Mouse (Mus musculus) G1E-ER4 (cell line): ENCODE data around the gene Hinfp. TPM values are rescaled to one million over a fixed set of nuclear protein-coding genes. Genes with fewer than 3 reads are reported as not detected.

Experiments used
- GATA1 ChIP-seq: IDR thresholded peaks from one replicate; pipeline ENCODE4 v1.8.0; 2012; ENCODE audit warnings: low read length, inconsistent platforms
- polyA plus RNA-seq: library from polyadenylated mRNA; stranded (reverse); fragments of >175 nt; gene quantifications from 2 replicates; pipeline ENCODE4 v1.2.3, GENCODE M21; 2012

Gene Hinfp
- 3.5 and 8.9 TPM in 2 replicates for polyA plus RNA-seq

- no peak for TF ChIP-seq GATA1
Measured at GRCm38 (mm10) chr9:44305466-44306079, at the start of gene Hinfp. Gene Hinfp, minus strand, starts transcription at chr9:44305671.

GRCm38 (mm10) chr9:44353142-44353541 lies 47.7 kb upstream of the Hinfp start:
- TF ChIP-seq GATA1, result no peak

GRCm38 (mm10) chr9:44352337-44352736 lies 46.9 kb upstream of the Hinfp start:
- no peak for TF ChIP-seq GATA1

- no peak for TF ChIP-seq GATA1
Measured at GRCm38 (mm10) chr9:44351396-44351795, 45.9 kb upstream of the Hinfp start.

- no peak for TF ChIP-seq GATA1
Measured at GRCm38 (mm10) chr9:44348546-44348945, 43.1 kb upstream of the Hinfp start.

GRCm38 (mm10) chr9:44347621-44348020 lies 42.1 kb upstream of the Hinfp start:
- TF ChIP-seq GATA1, result no peak

GRCm38 (mm10) chr9:44347166-44347565 lies 41.7 kb upstream of the Hinfp start:
- TF ChIP-seq GATA1, result no peak

- TF ChIP-seq GATA1, result no peak
Measured at GRCm38 (mm10) chr9:44345570-44346433, 40.3 kb upstream of the Hinfp start.

GRCm38 (mm10) chr9:44343781-44344421 lies 38.4 kb upstream of the Hinfp start, which contains the start of gene Hmbs:
Gene Hmbs, minus strand, starts transcription at chr9:44344228.
- TF ChIP-seq GATA1, result no peak

GRCm38 (mm10) chr9:44343290-44343689 lies 37.8 kb upstream of the Hinfp start:
- TF ChIP-seq GATA1, result peak; percentile 90

- TF ChIP-seq GATA1, result no peak
Measured at GRCm38 (mm10) chr9:44342605-44343004, 37.1 kb upstream of the Hinfp start.

GRCm38 (mm10) chr9:44342173-44342572 lies 36.7 kb upstream of the Hinfp start:
- TF ChIP-seq GATA1, result no peak

- no peak for TF ChIP-seq GATA1
Measured at GRCm38 (mm10) chr9:44341487-44341886, 36.0 kb upstream of the Hinfp start.

GRCm38 (mm10) chr9:44338574-44338973 lies 33.1 kb upstream of the Hinfp start:
- no peak for TF ChIP-seq GATA1

GRCm38 (mm10) chr9:44337436-44338169 lies 32.1 kb upstream of the Hinfp start:
- no peak for TF ChIP-seq GATA1
